In the genomic region with DNA sequence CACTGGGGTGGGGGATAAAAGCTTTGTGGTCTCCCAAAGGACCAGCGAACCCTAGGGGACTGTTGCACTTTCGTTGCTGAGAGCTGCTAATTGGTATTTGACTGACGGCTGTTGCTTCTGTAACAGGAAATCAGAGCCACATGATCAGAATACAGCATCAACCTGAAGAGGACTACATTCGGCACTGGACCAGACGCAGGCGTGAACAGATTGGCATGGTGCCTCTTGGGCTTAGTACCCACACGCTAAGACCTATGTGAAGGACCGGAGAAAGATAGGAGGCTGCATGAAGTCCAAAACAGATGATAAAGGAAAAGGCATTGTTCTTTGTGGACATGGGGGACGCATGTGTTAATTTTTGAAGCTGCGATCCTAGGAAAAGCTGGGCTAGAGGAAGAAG, we compare ENCODE assay signal across 7 mouse cellular contexts. TPM values are rescaled to one million over a fixed set of nuclear protein-coding genes. Genes with fewer than 3 reads are reported as not detected.
DNase-seq lines count a peak whose midpoint lies in the region.

No protein-coding gene starts in this region.

- intact Hi-C loops in left cerebral cortex, postnatal 4 days (cut with DNase I), result loop anchor here (5.0 to 10.0 kb wide), 2 partner anchors 75 to 307 kb away; no protein-coding TSS in a partner anchor

- DNase-seq in R1 (ENCODE audit: low read depth, low spot score) (peak; percentile 7), MN1 (ENCODE audit: low spot score) (no peak)
- peak; percentile 87 for DNase-seq in cerebellum, adult 11-12 months
- peak; percentile 23 to 42 for DNase-seq in frontal cortex, postnatal 25 days (ENCODE audit: low spot score in 2 of 2)
- peak; percentile 70 for DNase-seq in left cerebral cortex, postnatal 4 days
- DNase-seq in retina, adult 2 months (ENCODE audit: low read depth, low spot score), result peak; percentile 43
- DNase-seq in urinary bladder, postnatal 4 days (ENCODE audit: low spot score in 2 of 2), result no peak

RNA-seq across cellular contexts. Expression of gene Amer2, which starts 4.5 kb away (rescaled TPM):
- total RNA-seq in left cerebral cortex, postnatal 4 days (2021), result 10 to 100 TPM; 55.6 to 59.1 TPM

Comparison
In these comparisons a context has a peak if more than half of its experiments do, and no peak if none do; other contexts are left out.
1. DNase-seq: peak in R1 (single experiment), cerebellum, adult 11-12 months (single experiment), frontal cortex, postnatal 25 days (2 of 2), left cerebral cortex, postnatal 4 days (single experiment) and retina, adult 2 months (single experiment); none in MN1 (single experiment) and urinary bladder, postnatal 4 days (0 of 2).